Mouse (Mus musculus) heart, embryonic 14.5 days (tissue): Measurements from ENCODE around the gene B3gnt8. TPM values are rescaled to one million over a fixed set of nuclear protein-coding genes. Genes with fewer than 3 reads are reported as not detected.

Experiments
- ATAC-seq: fragments of 200-750 bp; cut with Nextera tagmentation; 2 replicates; pipeline ENCODE4 v1.8.0; 2017; ENCODE audit warnings: low read depth, moderate TSS enrichment; ENCODE audit not compliant: insufficient number of reproducible peaks, insufficient read depth, low FRiP score
- H3K27ac ChIP-seq, 2 experiments: fragments of 200-500 bp in 1 of 2; fragments of 300-500 bp in 1 of 2; sonication (generic) in 1 of 2; replicated peaks in 1 of 2; 2 replicates each; pipeline ENCODE4 v1.5.1; 2012 to 2014; ENCODE audit warnings: low read depth in 2 of 2, low read length in 2 of 2, control low read depth in 1 of 2, mild to moderate bottlenecking in 1 of 2, mixed read lengths in 1 of 2; ENCODE audit not compliant: control insufficient read depth in 1 of 2, insufficient read depth in 1 of 2
- H3K27me3 ChIP-seq: fragments of 300-500 bp; sonication (generic); 2 replicates; pipeline ENCODE4 v1.6.1; 2014; ENCODE audit warnings: mild to moderate bottlenecking, low read length, control low read depth; ENCODE audit not compliant: control insufficient read depth, insufficient read depth
- H3K36me3 ChIP-seq: fragments of 300-500 bp; sonication (generic); 2 replicates; pipeline ENCODE4 v1.6.1; 2014; ENCODE audit warnings: mild to moderate bottlenecking, control low read depth, low read length, mixed read lengths; ENCODE audit not compliant: control insufficient read depth, insufficient read depth
- H3K4me1 ChIP-seq, 2 experiments: fragments of 200-500 bp in 1 of 2; fragments of 300-500 bp in 1 of 2; sonication (generic) in 1 of 2; 2 replicates each; pipeline ENCODE4 v1.6.1; 2012 to 2014; ENCODE audit warnings: low read length in 2 of 2, control low read depth in 1 of 2, mixed read lengths in 1 of 2; ENCODE audit not compliant: control insufficient read depth in 2 of 2, insufficient read depth in 2 of 2
- H3K4me2 ChIP-seq: fragments of 300-500 bp; sonication (generic); 2 replicates; pipeline ENCODE4 v1.6.1; 2014; ENCODE audit warnings: mild to moderate bottlenecking, low read length
- H3K4me3 ChIP-seq, 2 experiments: fragments of 200-500 bp in 1 of 2; fragments of 300-500 bp in 1 of 2; sonication (generic) in 1 of 2; 2 replicates each; pipeline ENCODE4 v1.5.1; 2012 to 2014; ENCODE audit warnings: low read length in 2 of 2, mild to moderate bottlenecking in 2 of 2, control low read depth in 1 of 2, low read depth in 1 of 2, moderate library complexity in 1 of 2; ENCODE audit not compliant: control insufficient read depth in 1 of 2, insufficient read depth in 1 of 2
- H3K9ac ChIP-seq: fragments of 300-500 bp; sonication (generic); 2 replicates; pipeline ENCODE4 v1.6.1; 2014; ENCODE audit warnings: mild to moderate bottlenecking, low read length
- H3K9me3 ChIP-seq: fragments of 300-500 bp; sonication (generic); 2 replicates; pipeline ENCODE4 v1.6.1; 2016; ENCODE audit warnings: low read length, control low read depth; ENCODE audit not compliant: control insufficient read depth
- WGBS: fragments of 180-500 bp; shearing (Covaris S2); extraction: QIAGEN DNeasy Blood & Tissue Kit; methylation state at CpG from one replicate; pipeline ENCODE4 v1.1.7; 2014; 5-methylcytosine and 5-hydroxymethylcytosine counted together
- polyA plus RNA-seq: library from polyadenylated mRNA; unstranded; fragments of >200 nt; fragmentation: Nextera tagmentation; extraction: Ambion mirVana; gene quantifications from 2 replicates; pipeline ENCODE4 v1.2.1, GENCODE M21; 2014

Gene B3gnt8
- polyA plus RNA-seq, 1 experiment from 2014 or later, result 3.5 TPM

DNA sequence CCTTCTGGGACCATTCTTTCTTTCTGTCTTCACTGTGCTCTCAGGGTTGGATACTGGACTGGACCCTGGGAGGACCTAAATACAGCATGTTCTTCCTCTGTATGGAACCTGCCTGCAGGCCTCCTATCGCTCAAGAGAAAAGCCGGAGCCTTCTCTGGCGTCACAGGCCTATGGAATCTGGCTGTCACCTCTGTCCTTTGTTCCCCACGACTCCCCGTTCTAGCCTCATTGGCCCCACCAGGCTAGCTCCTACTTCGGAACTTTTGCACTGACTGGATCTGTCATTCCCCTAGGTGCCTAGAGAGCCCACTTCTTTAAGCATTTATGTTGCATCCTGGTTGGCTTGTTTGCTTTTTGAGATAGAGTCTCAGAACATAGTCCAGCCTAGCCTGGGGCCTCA, 58.2 kb downstream of the B3gnt8 start:
- peaks cover 11 to 25% of the 10 kb centered on the region in 2 experiments for H3K4me1 ChIP-seq
- ATAC-seq, result no peak
- H3K9ac ChIP-seq, result no peak overlapping the region
- H3K27me3 ChIP-seq, result no peaks in the 10 kb centered on the region
- H3K36me3 ChIP-seq, result no peaks in the 10 kb centered on the region
- H3K27ac ChIP-seq, result no peak overlapping the region
- no peak overlapping the region for H3K4me3 ChIP-seq
- H3K4me2 ChIP-seq, result no peak overlapping the region
- 82% methylated on average over 6 of the region's 6 CpGs for WGBS
- no peaks in the 10 kb centered on the region for H3K9me3 ChIP-seq

Other genes starting within 250 kb of the B3gnt8 start
- 2.8 and 3.6 TPM in 2 replicates for gene Lipe, start 227.9 kb upstream of the B3gnt8 start, polyA plus RNA-seq
- gene Cxcl17, start 213.8 kb upstream of the B3gnt8 start, polyA plus RNA-seq, result 0.28 and 0.36 TPM in 2 replicates
- 3.9 and 4.5 TPM in 2 replicates for gene Ceacam1, start 149.1 kb upstream of the B3gnt8 start, polyA plus RNA-seq
- gene Ceacam2, start 86.8 kb upstream of the B3gnt8 start, polyA plus RNA-seq, result 0.20 TPM in 1 of 2 replicates, not detected in the other
- gene Erich4, start 10.8 kb upstream of the B3gnt8 start, polyA plus RNA-seq, result not detected in 2 replicates
- gene Dmac2, start 7.2 kb upstream of the B3gnt8 start, polyA plus RNA-seq, result 62.7 and 66.3 TPM in 2 replicates
- 46.8 and 55.5 TPM in 2 replicates for gene Bckdha, start 32.3 kb downstream of the B3gnt8 start, polyA plus RNA-seq
- gene Exosc5, start 32.5 kb downstream of the B3gnt8 start, polyA plus RNA-seq, result 33.9 and 35.8 TPM in 2 replicates
- 1.6 and 2.2 TPM in 2 replicates for gene Tmem91, start 48.5 kb downstream of the B3gnt8 start, polyA plus RNA-seq
- 29.4 and 30.5 TPM in 2 replicates for gene B9d2, start 54.1 kb downstream of the B3gnt8 start, polyA plus RNA-seq
- 3.5 and 4.5 TPM in 2 replicates for gene Tgfb1, start 60.3 kb downstream of the B3gnt8 start, polyA plus RNA-seq
- gene Ccdc97, start 92.4 kb downstream of the B3gnt8 start, polyA plus RNA-seq, result 23.4 and 24.5 TPM in 2 replicates
- 47.2 and 50.9 TPM in 2 replicates for gene Hnrnpul1, start 128.1 kb downstream of the B3gnt8 start, polyA plus RNA-seq
- 38.9 and 42.1 TPM in 2 replicates for gene Axl, start 162.1 kb downstream of the B3gnt8 start, polyA plus RNA-seq
- 3.0 and 3.1 TPM in 2 replicates for gene Cyp2s1, start 190.3 kb downstream of the B3gnt8 start, polyA plus RNA-seq